Mouse (Mus musculus) hematopoietic multipotent progenitor cell, adult 10-12 weeks (in vitro differentiated cells): ENCODE results near the gene Hsd17b7. TPM values are rescaled to one million over a fixed set of nuclear protein-coding genes. Genes with fewer than 3 reads are reported as not detected.

Experiments
- polyA plus RNA-seq: library from polyadenylated mRNA; stranded (reverse); fragments of >175 nt; gene quantifications from 2 replicates; pipeline ENCODE4 v1.2.3, GENCODE M21; 2012; ENCODE audit warnings: low replicate concordance

Gene Hsd17b7
- polyA plus RNA-seq: 0.73 and 0.95 TPM in 2 replicates

GRCm38 (mm10) chr1:169968792-169969515 is at the start of gene Hsd17b7:
Gene Hsd17b7 (minus strand): TSS chr1:169969241.

GRCm38 (mm10) chr1:169928454-169928971 is 40.5 kb downstream of the Hsd17b7 start, which contains the start of gene Ccdc190:
Gene Ccdc190 (plus strand): TSS chr1:169928648.

Other genes with a start within 250 kb of the Hsd17b7 start
- gene Rgs4, start 221.6 kb downstream of the Hsd17b7 start, polyA plus RNA-seq: not detected in 2 replicates
- gene Ccdc190, start 40.6 kb downstream of the Hsd17b7 start, polyA plus RNA-seq: not detected in 2 replicates
- gene Ddr2, start 141.5 kb upstream of the Hsd17b7 start, polyA plus RNA-seq: not detected in 2 replicates
- gene Uap1, start 205.7 kb upstream of the Hsd17b7 start, polyA plus RNA-seq: 6.5 and 10.8 TPM in 2 replicates
- gene Uhmk1, start 246.2 kb upstream of the Hsd17b7 start, polyA plus RNA-seq: 6.0 TPM in 2 replicates